Mouse (Mus musculus) forebrain, embryonic 11.5 days (tissue): ENCODE data around the gene Gm5475. TPM values are rescaled to one million over a fixed set of nuclear protein-coding genes. Genes with fewer than 3 reads are reported as not detected.

Experiments used
- polyA plus RNA-seq: library from polyadenylated mRNA; unstranded; fragments of >200 nt; fragmentation: Nextera tagmentation; extraction: Ambion mirVana; gene quantifications from 2 replicates; pipeline ENCODE4 v1.2.1, GENCODE M21; 2014

Gm5475 gene
- polyA plus RNA-seq, 1 experiment from 2014 or later = not detected

Other genes starting within 250 kb of the Gm5475 start
- 43.3 and 45.5 TPM in 2 replicates for gene Atf1, start 194.3 kb upstream of the Gm5475 start, polyA plus RNA-seq
- not detected in 2 replicates for gene Tmprss12, start 141.3 kb upstream of the Gm5475 start, polyA plus RNA-seq
- gene Mettl7a1, start 118.0 kb upstream of the Gm5475 start, polyA plus RNA-seq = 3.2 and 3.9 TPM in 2 replicates
- not detected in 2 replicates for gene Mettl7a3, start 87.2 kb upstream of the Gm5475 start, polyA plus RNA-seq
- not detected in 2 replicates for gene Methig1, start 69.0 kb upstream of the Gm5475 start, polyA plus RNA-seq
- not detected in 2 replicates for gene Mettl7a2, start 68.9 kb upstream of the Gm5475 start, polyA plus RNA-seq
- not detected in 2 replicates for gene Higd1c, start 57.6 kb upstream of the Gm5475 start, polyA plus RNA-seq
- gene Slc11a2, start 2.9 kb downstream of the Gm5475 start, polyA plus RNA-seq = 18.0 and 23.2 TPM in 2 replicates
- gene Letmd1, start 46.9 kb downstream of the Gm5475 start, polyA plus RNA-seq = 41.3 and 46.6 TPM in 2 replicates
- gene Csrnp2, start 73.3 kb downstream of the Gm5475 start, polyA plus RNA-seq = 26.3 and 26.4 TPM in 2 replicates
- gene Tfcp2, start 129.9 kb downstream of the Gm5475 start, polyA plus RNA-seq = 31.7 and 32.9 TPM in 2 replicates
- 15.6 and 17.1 TPM in 2 replicates for gene Pou6f1, start 177.8 kb downstream of the Gm5475 start, polyA plus RNA-seq
- gene Dazap2, start 193.2 kb downstream of the Gm5475 start, polyA plus RNA-seq = 228 and 235 TPM in 2 replicates
- gene Smagp, start 214.8 kb downstream of the Gm5475 start, polyA plus RNA-seq = 3.7 and 4.1 TPM in 2 replicates
- 3.9 and 5.4 TPM in 2 replicates for gene Bin2, start 247.4 kb downstream of the Gm5475 start, polyA plus RNA-seq